21 mouse cellular contexts compared by ENCODE assay signal in the genomic region with DNA sequence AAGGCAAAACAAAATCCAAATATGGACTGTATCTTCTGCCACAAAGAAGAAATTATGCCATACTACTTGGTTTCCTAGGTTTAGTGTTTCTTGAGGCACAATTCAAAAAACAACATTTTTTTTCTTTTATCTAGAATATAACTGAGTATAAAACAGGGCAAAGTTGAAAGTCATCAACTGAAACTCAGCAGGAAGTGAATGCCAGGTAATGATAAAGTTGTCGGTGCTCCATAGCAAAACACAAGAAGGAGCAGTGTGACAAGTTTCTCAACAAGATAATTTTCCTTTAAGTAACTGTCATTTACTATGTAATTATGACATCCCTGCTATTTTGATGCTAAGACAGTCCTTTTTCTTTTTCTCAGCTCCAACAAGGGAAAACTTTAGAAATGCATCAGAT.
A peak's percentile ranks its signal among the peaks of the same experiment; 100 is the strongest.
DNase-seq lines count a peak whose midpoint lies in the region; ATAC-seq and TF ChIP-seq lines count a peak whose summit lies in the region.
"Had no signal": no experiment of that assay in that cellular context is flagged by ENCODE, and none has a peak within 500 bp of the region (broad histone marks: within the 10 kb centered on the region; RNA-seq: fewer than 3 reads in every experiment).

No protein-coding gene starts in this region.

- peak; percentile 77 for ATAC-seq in liver, embryonic 11.5 days (replicated peaks; ENCODE audit: low FRiP score)
- peak; percentile 54; the same call in 1 of the 2 replicates for ATAC-seq in erythroblast, adult 5-6 weeks (replicated peaks; ENCODE audit: low FRiP score, poor library complexity, severe bottlenecking)
- ATAC-seq in liver, embryonic 14.5 days (ENCODE audit: insufficient read depth), result peak; percentile 77
- ATAC-seq in megakaryocyte-erythroid progenitor cell, adult 5-6 weeks (replicated peaks; ENCODE audit: low FRiP score, low TSS enrichment, poor library complexity, severe bottlenecking), result peak; percentile 90
- no peak for ATAC-seq in kidney, embryonic 16.5 days (ENCODE audit: low FRiP score, low TSS enrichment)
- ATAC-seq: forebrain, embryonic 16.5 days; intestine, embryonic 15.5 days had no signal

- H3K9ac ChIP-seq in liver, embryonic 11.5 days (ENCODE audit: low read depth, low read length), result no peak overlapping the region
- no peak overlapping the region for H3K9ac ChIP-seq in liver, embryonic 14.5 days (replicated peaks)
- H3K9ac ChIP-seq in kidney, embryonic 16.5 days (replicated peaks; ENCODE audit: low read length), result no peak overlapping the region
- H3K9ac ChIP-seq: heart, embryonic 15.5 days; hindbrain, embryonic 14.5 days; intestine, embryonic 15.5 days had no signal

- DNase-seq in liver, embryonic 11.5 days (ENCODE audit: low spot score), result no peak
- DNase-seq in liver, result no peak
- DNase-seq in liver, embryonic 14.5 days (ENCODE audit: low read depth in 3 of 3, low spot score in 3 of 3), result peak in 1 of 3 experiments; percentile 29
- no peak for DNase-seq in midbrain, embryonic 10.5 days (ENCODE audit: low spot score)
- no peak for DNase-seq in adrenal gland, postnatal 10 days
- DNase-seq: adrenal gland, adult 8-10 months; cerebellum, adult 11-12 months; cerebellum, adult 9-10 months; cerebellum, postnatal 25 days; gastrocnemius, adult 2 months; heart, adult 2 months; heart, postnatal 14 days had no signal

- H3K9me3 ChIP-seq in liver, embryonic 11.5 days (ENCODE audit: control insufficient read depth, low read length), result no peaks in the 10 kb centered on the region
- H3K9me3 ChIP-seq in liver, embryonic 14.5 days (ENCODE audit: control insufficient read depth, low read length), result no peaks in the 10 kb centered on the region
- H3K9me3 ChIP-seq in midbrain, embryonic 10.5 days (replicated peaks), result peaks cover 8% of the 10 kb centered on the region; the same call in 1 of the 2 replicates
- H3K9me3 ChIP-seq in kidney, embryonic 16.5 days (ENCODE audit: low read length), result peaks cover 10% of the 10 kb centered on the region
- H3K9me3 ChIP-seq: heart, embryonic 15.5 days; intestine, embryonic 15.5 days had no signal

- no peak overlapping the region for H3K4me2 ChIP-seq in liver, embryonic 11.5 days
- H3K4me2 ChIP-seq in liver, embryonic 14.5 days (ENCODE audit: low read depth), result no peak overlapping the region
- H3K4me2 ChIP-seq in kidney, embryonic 16.5 days (replicated peaks; ENCODE audit: low read depth, low read length), result no peak overlapping the region
- H3K4me2 ChIP-seq: heart, embryonic 11.5 days; heart, embryonic 15.5 days; hindbrain, embryonic 14.5 days; intestine, embryonic 15.5 days had no signal

- H3K4me3 ChIP-seq in liver, embryonic 11.5 days (ENCODE audit: low read depth, low read length), result no peak overlapping the region
- no peak overlapping the region for H3K4me3 ChIP-seq in liver, embryonic 14.5 days (ENCODE audit: insufficient read depth in 1 of 2, low read depth in 2 of 2, low read length in 2 of 2)
- no peak overlapping the region for H3K4me3 ChIP-seq in midbrain, embryonic 10.5 days
- H3K4me3 ChIP-seq in kidney, embryonic 16.5 days (ENCODE audit: low read length), result no peak overlapping the region
- H3K4me3 ChIP-seq: erythroblast, embryonic 14.5 days; gastrocnemius, adult 2 months; heart, adult 2 months; heart, embryonic 15.5 days; intestine, embryonic 15.5 days had no signal

- H3K27ac ChIP-seq in liver, embryonic 11.5 days (ENCODE audit: low read depth, low read length), result peak overlapping the region; percentile 85
- peak overlapping the region; percentile 56 for H3K27ac ChIP-seq in liver, embryonic 14.5 days
- H3K27ac ChIP-seq in midbrain, embryonic 10.5 days (replicated peaks), result no peak overlapping the region
- no peak overlapping the region for H3K27ac ChIP-seq in kidney, embryonic 16.5 days (ENCODE audit: low read length)
- H3K27ac ChIP-seq: gastrocnemius, adult 2 months; heart, adult 2 months; heart, embryonic 15.5 days; hindbrain, embryonic 14.5 days; intestine, embryonic 15.5 days had no signal

- H3K27me3 ChIP-seq in liver, embryonic 11.5 days (replicated peaks; ENCODE audit: control insufficient read depth, insufficient read depth, low read length), result no peaks in the 10 kb centered on the region
- H3K27me3 ChIP-seq in liver, embryonic 14.5 days (ENCODE audit: control insufficient read depth, insufficient read depth, low read length), result no peaks in the 10 kb centered on the region
- no peaks in the 10 kb centered on the region for H3K27me3 ChIP-seq in midbrain, embryonic 10.5 days (ENCODE audit: low read depth, poor library complexity, severe bottlenecking)
- no peaks in the 10 kb centered on the region for H3K27me3 ChIP-seq in kidney, embryonic 16.5 days (ENCODE audit: insufficient read depth, low read length)
- H3K27me3 ChIP-seq: heart, embryonic 15.5 days; intestine, embryonic 15.5 days had no signal

- TF ChIP-seq CTCF in liver, embryonic 14.5 days (IDR thresholded peaks at IDR 0.05; ENCODE audit: low read depth), result no peak

- peak; percentile 90 for TF ChIP-seq EP300 in liver, embryonic 14.5 days (IDR thresholded peaks at IDR 0.05; ENCODE audit: low read depth)

- no peaks in the 10 kb centered on the region for H3K36me3 ChIP-seq in liver, embryonic 11.5 days (ENCODE audit: control insufficient read depth, insufficient read depth, low read length)
- H3K36me3 ChIP-seq in liver, embryonic 14.5 days (replicated peaks; ENCODE audit: control insufficient read depth, insufficient read depth, low read depth), result no peaks in the 10 kb centered on the region
- peaks cover 3% of the 10 kb centered on the region; the same call in 1 of the 2 replicates for H3K36me3 ChIP-seq in midbrain, embryonic 10.5 days
- no peaks in the 10 kb centered on the region for H3K36me3 ChIP-seq in kidney, embryonic 16.5 days (ENCODE audit: insufficient read depth, low read length)
- H3K36me3 ChIP-seq: heart, embryonic 15.5 days; intestine, embryonic 15.5 days had no signal

- WGBS in liver, embryonic 11.5 days, result 42% methylated on average over 1 of the region's 1 CpGs
- 3% methylated on average over 1 of the region's 1 CpGs for WGBS in liver, embryonic 14.5 days (ENCODE audit: insufficient replicate concordance)
- WGBS in midbrain, embryonic 10.5 days, result 96% methylated on average over 1 of the region's 1 CpGs
- WGBS in kidney, embryonic 16.5 days, result 76% methylated on average over 1 of the region's 1 CpGs

- H3K4me1 ChIP-seq in liver, embryonic 11.5 days (replicated peaks; ENCODE audit: control insufficient read depth, insufficient read depth, low read length), result peaks cover 21% of the 10 kb centered on the region
- peaks cover 0 to 22% of the 10 kb centered on the region in 2 experiments; a peak in 2 of 4 replicates for H3K4me1 ChIP-seq in liver, embryonic 14.5 days (replicated peaks; ENCODE audit: control insufficient read depth in 2 of 2, insufficient read depth in 2 of 2, low read length in 1 of 2)
- H3K4me1 ChIP-seq in midbrain, embryonic 10.5 days, result 0 out of 2 replicates have a peak, but pooled peaks cover 2% of the 10 kb centered on the region
- no peaks in the 10 kb centered on the region for H3K4me1 ChIP-seq in kidney, embryonic 16.5 days (ENCODE audit: insufficient read depth, low read length)
- H3K4me1 ChIP-seq: heart, embryonic 15.5 days; intestine, embryonic 15.5 days had no signal

Comparison
In these comparisons a context has a peak if more than half of its experiments do, and no peak if none do; other contexts are left out.
1. H3K27ac ChIP-seq: peak in liver, embryonic 11.5 days (single experiment) and liver, embryonic 14.5 days (single experiment); none in midbrain, embryonic 10.5 days (single experiment) and kidney, embryonic 16.5 days (single experiment).